Mouse (Mus musculus) myocyte (in vitro differentiated cells): ENCODE data around the gene Unkl. TPM values are rescaled to one million over a fixed set of nuclear protein-coding genes. Genes with fewer than 3 reads are reported as not detected.

Source experiments
- H3K27me3 ChIP-seq: one replicate; pipeline ENCODE4 v1.6.1; 2011; ENCODE audit not compliant: control insufficient read depth, insufficient read depth, insufficient read length
- H3K36me3 ChIP-seq: one replicate; pipeline ENCODE4 v1.6.1; 2011; ENCODE audit not compliant: control insufficient read depth, insufficient read depth
- H3K4me2 ChIP-seq: one replicate; pipeline ENCODE4 v1.6.1; 2011; ENCODE audit warnings: low read depth, control low read depth
- H3K4me3 ChIP-seq: one replicate; pipeline ENCODE4 v1.5.1; 2011; ENCODE audit warnings: mild to moderate bottlenecking, control low read depth, moderate library complexity
- H3K79me2 ChIP-seq: one replicate; pipeline ENCODE4 v1.6.1; 2011; ENCODE audit not compliant: control insufficient read depth, insufficient read depth
- H3ac ChIP-seq: one replicate; pipeline ENCODE4 v1.6.1; 2011; ENCODE audit not compliant: control insufficient read depth, insufficient read length
- CEBPB ChIP-seq: IDR thresholded peaks from 2 replicates; pipeline ENCODE4 v1.6.1; 2011; ENCODE audit warnings: mild to moderate bottlenecking, moderate library complexity; ENCODE audit not compliant: poor library complexity, insufficient read depth, severe bottlenecking
- E2F4 ChIP-seq: IDR thresholded peaks from one replicate; pipeline ENCODE4 v1.6.1; 2011; ENCODE audit warnings: mild to moderate bottlenecking, control low read depth, moderate library complexity; ENCODE audit not compliant: insufficient read depth
- MAX ChIP-seq: IDR thresholded peaks from one replicate; pipeline ENCODE4 v1.6.1; 2011; ENCODE audit warnings: low read depth, mild to moderate bottlenecking, control low read depth
- MYOD1 ChIP-seq, 3 experiments: IDR thresholded peaks; one replicate each; pipeline ENCODE4 v1.6.1; 2011; ENCODE audit warnings: control low read depth in 2 of 3, low read depth in 2 of 3, mild to moderate bottlenecking in 2 of 3, moderate library complexity in 1 of 3; ENCODE audit not compliant: insufficient read length in 2 of 3, control insufficient read depth in 1 of 3
- MYOG ChIP-seq, 3 experiments: IDR thresholded peaks; one replicate each; pipeline ENCODE4 v1.6.1; 2011; ENCODE audit warnings: control low read depth in 2 of 3, low read depth in 2 of 3, mild to moderate bottlenecking in 2 of 3; ENCODE audit not compliant: insufficient read length in 2 of 3, control insufficient read depth in 1 of 3, insufficient read depth in 1 of 3
- POLR2A ChIP-seq: IDR thresholded peaks from one replicate; pipeline ENCODE4 v1.6.1; 2011; ENCODE audit warnings: low read depth, mild to moderate bottlenecking, control low read depth, moderate library complexity; ENCODE audit not compliant: insufficient read length
- POLR2AphosphoS2 ChIP-seq: IDR thresholded peaks from one replicate; pipeline ENCODE4 v1.6.1; 2011; ENCODE audit warnings: low read depth, control low read depth; ENCODE audit not compliant: insufficient read length
- REST ChIP-seq: IDR thresholded peaks from one replicate; pipeline ENCODE4 v1.6.1; 2011; ENCODE audit warnings: mild to moderate bottlenecking, control low read depth, moderate library complexity; ENCODE audit not compliant: insufficient read depth, insufficient read length
- SRF ChIP-seq: IDR thresholded peaks from one replicate; pipeline ENCODE4 v1.6.1; 2011; ENCODE audit warnings: low read depth; ENCODE audit not compliant: control insufficient read depth, insufficient read length
- TCF12 ChIP-seq: IDR thresholded peaks from one replicate; pipeline ENCODE4 v1.6.1; 2011; ENCODE audit warnings: mild to moderate bottlenecking, control low read depth; ENCODE audit not compliant: poor library complexity, insufficient read depth, severe bottlenecking
- TCF3 ChIP-seq: IDR thresholded peaks from one replicate; pipeline ENCODE4 v1.6.1; 2011; ENCODE audit warnings: low read depth, control low read depth; ENCODE audit not compliant: insufficient read length
- USF1 ChIP-seq: IDR thresholded peaks from one replicate; pipeline ENCODE4 v1.6.1; 2011; ENCODE audit warnings: low read depth, mild to moderate bottlenecking, control low read depth, moderate library complexity
- polyA plus RNA-seq: library from polyadenylated mRNA; unstranded; fragments of >200 nt; fragmentation: generic; extraction: Trizol; gene quantifications from one replicate; pipeline ENCODE4 v1.2.1, GENCODE M21; 2012; ENCODE audit warnings: missing spikeins

Unkl gene
- polyA plus RNA-seq, result 1.9 TPM

DNA sequence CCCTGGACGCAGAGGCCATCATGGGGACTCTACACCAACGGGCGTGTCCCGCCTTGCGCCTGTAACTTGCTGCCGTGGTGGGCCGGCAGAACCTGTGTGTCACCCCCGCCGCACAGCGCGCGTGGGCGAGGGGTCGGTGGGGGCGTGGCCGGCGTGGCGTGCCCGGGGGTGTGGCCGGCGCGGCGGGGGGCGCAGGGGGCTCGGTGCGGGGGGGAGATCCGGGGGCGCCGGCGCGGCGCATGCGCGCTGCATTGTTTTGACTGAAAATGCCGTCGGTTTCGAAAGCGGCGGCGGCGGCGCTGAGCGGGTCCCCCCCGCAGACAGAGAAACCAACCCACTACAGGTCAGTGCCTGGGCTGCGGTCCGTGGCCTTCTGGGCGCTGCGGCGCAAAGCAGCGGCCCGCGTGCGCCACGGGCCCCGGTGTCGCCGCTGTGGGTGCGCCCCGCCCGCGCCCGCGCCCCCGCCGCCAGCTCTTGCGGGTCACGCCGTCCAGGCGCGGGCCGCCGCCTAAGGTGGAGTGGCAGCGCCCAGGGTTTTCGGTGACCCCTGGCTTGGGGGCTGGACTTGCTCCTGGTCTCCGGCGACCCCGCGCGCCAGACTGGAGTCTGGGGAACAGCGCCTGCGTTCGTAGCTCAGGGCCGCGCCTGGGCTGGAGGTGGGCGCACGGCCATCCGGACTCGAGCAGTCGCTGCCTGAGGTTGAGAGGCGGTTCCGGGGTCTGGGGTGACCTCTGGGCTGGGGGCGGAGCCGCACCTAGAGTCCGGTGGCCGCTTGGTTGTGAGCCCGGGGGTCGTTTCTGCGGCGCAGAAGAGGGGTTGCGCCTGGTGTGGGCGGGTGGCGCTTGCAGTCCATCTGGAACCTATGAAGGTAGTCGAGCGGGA lies at the start of gene Unkl:
Gene Unkl, plus strand, starts transcription at position 248 of the 882 bp plus-strand sequence.
- peaks cover 8% of the 10 kb centered on the region for H3K36me3 ChIP-seq
- H3K4me2 ChIP-seq, result peak within 1 kb of the TSS; percentile 91
- peaks cover 35% of the 10 kb centered on the region for H3K79me2 ChIP-seq
- peak; percentile 92 for TF ChIP-seq POLR2A
- peak; percentile 87 for TF ChIP-seq POLR2AphosphoS2
- TF ChIP-seq USF1, result no peak
- TF ChIP-seq SRF, result no peak
- TF ChIP-seq TCF3, result no peak
- peak in 1 of 3 experiments; percentile 39 for TF ChIP-seq MYOD1 (IDR thresholded peaks at IDR 0.05; ENCODE audit: control insufficient read depth in 1 of 3, insufficient read length in 2 of 3, low read depth in 2 of 3)
- no peak for TF ChIP-seq E2F4
- peak within 1 kb of the TSS; percentile 65 for H3K4me3 ChIP-seq
- H3K27me3 ChIP-seq, result no peaks in the 10 kb centered on the region
- H3ac ChIP-seq, result peak within 1 kb of the TSS; percentile 63

DNA sequence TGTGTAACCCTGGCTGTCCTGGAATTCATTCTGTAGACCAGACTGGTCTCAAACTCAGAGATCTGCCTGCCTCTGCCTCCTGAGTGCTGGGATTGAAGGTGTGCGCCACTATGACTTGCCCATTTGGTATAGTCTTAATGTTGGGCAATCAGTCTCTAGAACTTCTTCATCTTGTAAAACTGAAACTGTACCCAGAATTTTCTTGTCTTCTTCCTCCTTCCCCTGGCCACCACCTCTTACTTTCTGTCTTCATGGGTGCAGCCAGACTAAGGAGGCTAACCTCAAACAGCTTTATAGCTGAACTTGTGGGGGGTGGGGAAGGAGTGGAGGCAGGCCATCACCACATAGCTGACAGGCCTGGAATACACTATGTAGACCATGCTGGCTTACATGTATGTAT lies 49.4 kb upstream of the Unkl start:
- Histone ChIP-seq H3K36me3 (no peaks in the 10 kb centered on the region), H3K4me3 (no peak overlapping the region), H3K4me2 (no peak overlapping the region), H3ac (no peak overlapping the region), H3K27me3 (no peaks in the 10 kb centered on the region), H3K79me2 (peaks cover 33% of the 10 kb centered on the region)
- no peak for TF ChIP-seq MYOG (IDR thresholded peaks at IDR 0.05; ENCODE audit: control insufficient read depth in 1 of 3, insufficient read depth in 1 of 3, insufficient read length in 2 of 3, low read depth in 2 of 3)
- TF ChIP-seq TCF3, result no peak
- no peak for TF ChIP-seq MYOD1 (IDR thresholded peaks at IDR 0.05; ENCODE audit: control insufficient read depth in 1 of 3, insufficient read length in 2 of 3, low read depth in 2 of 3)
- TF ChIP-seq USF1, result no peak
- no peak for TF ChIP-seq REST
- TF ChIP-seq POLR2AphosphoS2, result no peak
- no peak for TF ChIP-seq MAX
- TF ChIP-seq SRF, result no peak
- no peak for TF ChIP-seq E2F4
- TF ChIP-seq TCF12, result no peak
- no peak for TF ChIP-seq POLR2A
- no peak for TF ChIP-seq CEBPB

DNA sequence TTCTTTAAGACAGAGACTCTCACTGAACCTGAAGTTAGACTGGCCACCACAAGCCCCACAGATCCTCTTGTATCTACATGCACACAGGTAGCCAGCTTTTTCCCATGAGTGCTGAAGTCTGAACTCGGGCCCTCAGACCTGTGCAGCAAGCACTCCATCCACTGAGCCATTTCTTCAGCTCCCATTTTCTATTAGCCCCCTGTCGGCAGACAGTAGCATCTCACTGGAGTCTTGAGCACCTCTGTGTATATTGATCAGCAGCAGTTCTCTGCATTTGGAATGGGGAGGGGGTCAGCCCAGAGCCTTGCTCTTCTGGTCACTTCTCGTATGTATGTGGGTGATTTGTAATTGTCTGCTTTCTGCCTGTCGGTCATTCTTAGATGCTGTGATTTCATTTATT lies 48.2 kb upstream of the Unkl start:
- no peak overlapping the region for H3ac ChIP-seq
- H3K4me3 ChIP-seq, result no peak overlapping the region
- H3K4me2 ChIP-seq, result no peak overlapping the region
- no peaks in the 10 kb centered on the region for H3K27me3 ChIP-seq
- TF ChIP-seq TCF3 (no peak), TCF12 (no peak), USF1 (no peak)
- peaks cover 21% of the 10 kb centered on the region for H3K79me2 ChIP-seq
- no peaks in the 10 kb centered on the region for H3K36me3 ChIP-seq

DNA sequence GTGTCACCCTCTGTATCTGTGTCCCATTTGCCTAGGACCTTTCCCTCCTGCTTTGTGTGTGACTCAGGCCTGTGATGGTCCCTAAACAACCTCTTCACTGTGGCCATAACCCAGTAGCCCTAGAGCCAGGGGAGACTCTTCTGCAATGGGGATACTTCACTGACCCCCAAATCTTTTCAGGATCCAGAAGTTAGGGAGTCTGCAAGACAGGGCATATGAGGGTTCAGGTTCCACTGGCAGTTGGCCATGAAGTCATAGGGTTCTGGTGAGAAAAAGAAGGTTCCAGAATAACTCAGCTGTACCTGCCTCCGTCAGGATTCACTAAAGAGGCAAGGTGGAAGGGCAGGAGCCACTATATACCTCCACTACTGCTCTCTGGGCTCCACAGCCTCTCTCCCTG lies 26.0 kb upstream of the Unkl start, which contains the start of gene Ccdc154:
Gene Ccdc154, plus strand, starts transcription at position 301 of the 400 bp plus-strand sequence.
- TF ChIP-seq E2F4, result no peak
- no peak for TF ChIP-seq SRF
- TF ChIP-seq REST, result no peak
- TF ChIP-seq TCF12, result no peak
- TF ChIP-seq TCF3, result no peak
- TF ChIP-seq MAX, result no peak
- TF ChIP-seq USF1, result no peak
- TF ChIP-seq MYOG (IDR thresholded peaks at IDR 0.05; ENCODE audit: control insufficient read depth in 1 of 3, insufficient read depth in 1 of 3, insufficient read length in 2 of 3, low read depth in 2 of 3), result no peak
- TF ChIP-seq CEBPB, result no peak
- TF ChIP-seq POLR2AphosphoS2, result no peak
- no peak for TF ChIP-seq POLR2A
- TF ChIP-seq MYOD1 (IDR thresholded peaks at IDR 0.05; ENCODE audit: control insufficient read depth in 1 of 3, insufficient read length in 2 of 3, low read depth in 2 of 3), result no peak
- Histone ChIP-seq H3K4me3 (no peak within 1 kb of the TSS), H3K36me3 (no peaks in the 10 kb centered on the region), H3K79me2 (no peaks in the 10 kb centered on the region), H3ac (no peak within 1 kb of the TSS), H3K4me2 (no peak within 1 kb of the TSS), H3K27me3 (no peaks in the 10 kb centered on the region)

DNA sequence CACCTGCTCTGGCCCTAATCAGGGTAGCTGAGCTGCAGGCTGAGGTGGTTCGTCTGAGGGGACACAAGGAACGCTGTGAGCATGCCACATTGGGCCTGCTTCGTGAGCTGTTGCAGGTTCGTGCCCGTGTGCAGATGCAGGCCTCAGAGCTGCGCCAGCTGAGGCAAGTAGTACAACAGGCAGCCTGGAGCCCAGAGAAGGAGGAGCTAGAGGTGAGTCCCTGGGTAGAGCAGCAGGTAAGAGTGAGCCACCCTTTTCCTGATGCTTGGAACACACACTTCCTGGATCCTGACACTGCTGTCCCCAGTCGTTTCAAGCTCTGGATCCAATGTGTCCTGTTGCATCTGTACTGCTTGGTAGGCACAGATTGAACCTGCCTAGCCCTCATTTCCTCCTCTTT lies 24.8 kb upstream of the Unkl start:
- Histone ChIP-seq H3K4me3 (no peak overlapping the region), H3K4me2 (no peak overlapping the region), H3K27me3 (no peaks in the 10 kb centered on the region), H3K36me3 (no peaks in the 10 kb centered on the region), H3K79me2 (no peaks in the 10 kb centered on the region), H3ac (no peak overlapping the region)
- TF ChIP-seq CEBPB, result no peak
- TF ChIP-seq POLR2AphosphoS2, result peak; percentile 69
